Mouse (Mus musculus): ENCODE measurements around the gene Olfr279.

Olfr279 gene

GRCm38 (mm10) chr15:98492102-98492501 is at the start of gene Olfr279:
Gene Olfr279, plus strand, starts transcription at chr15:98492402.
- DNase-seq (ENCODE audit: low spot score) = no peak

DNA sequence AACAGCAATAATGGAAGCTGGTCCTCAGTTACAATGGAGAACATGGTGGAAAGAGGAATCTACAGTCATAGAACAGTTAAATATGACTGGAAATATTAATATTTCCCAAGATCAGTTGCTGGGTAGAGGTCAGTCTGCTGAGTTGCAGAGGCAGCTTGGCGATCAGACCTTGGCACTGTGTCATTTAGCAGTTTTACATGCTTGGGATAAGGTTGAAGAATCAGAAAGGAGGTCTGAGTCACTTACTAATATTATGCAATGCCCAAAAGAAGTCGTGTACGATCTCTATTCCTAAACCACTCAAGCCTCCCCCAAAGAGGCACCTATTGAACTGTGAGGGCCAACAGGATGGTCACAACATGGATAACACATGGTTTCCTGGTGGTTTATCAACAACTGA is 47.6 kb upstream of the Olfr279 start:
- no peak for DNase-seq (ENCODE audit: low spot score)

DNA sequence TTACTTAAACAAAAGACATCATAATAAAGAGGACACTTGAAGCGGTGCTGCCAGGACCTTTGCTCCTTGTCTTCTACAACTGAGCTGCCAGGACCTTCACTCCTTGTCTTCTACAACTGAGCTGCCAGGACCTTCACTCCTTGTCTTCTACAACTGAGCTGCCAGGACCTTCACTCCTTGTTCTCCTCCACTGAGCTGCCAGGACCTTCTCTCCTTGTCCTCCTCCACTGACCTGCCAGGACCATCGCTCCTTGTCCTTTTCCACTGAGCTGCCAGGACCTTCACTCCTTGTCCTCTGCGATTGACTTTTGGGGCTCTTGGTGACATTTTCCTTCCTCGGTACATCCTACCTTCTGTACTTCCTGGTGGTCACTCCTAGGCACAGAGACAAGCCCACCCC is 43.7 kb upstream of the Olfr279 start:
- no peak for DNase-seq (ENCODE audit: low spot score)

DNA sequence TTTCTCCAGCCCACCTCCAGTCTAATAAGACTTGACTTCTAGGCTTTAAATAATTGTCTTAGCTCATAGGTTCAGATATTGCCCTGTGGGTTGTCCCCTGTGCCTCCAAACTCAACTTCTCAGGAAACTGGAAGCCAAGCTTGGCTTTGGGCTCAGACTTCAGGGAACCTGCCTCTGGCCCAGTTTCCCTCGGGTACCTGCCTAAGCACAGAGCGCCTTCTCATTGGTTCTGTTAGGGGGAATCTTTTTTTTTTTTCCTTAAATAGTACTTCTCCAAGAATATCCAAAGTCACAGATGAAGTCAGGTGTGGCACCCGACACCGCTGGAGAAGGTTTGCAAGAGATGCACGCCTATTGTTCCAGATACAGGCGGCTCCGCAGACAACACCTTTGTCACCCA is 39.9 kb upstream of the Olfr279 start, which contains the start of gene Olfr281:
Gene Olfr281, plus strand, starts transcription at position 301 of the 400 bp plus-strand sequence.
- no peak for DNase-seq (ENCODE audit: low spot score)

DNA sequence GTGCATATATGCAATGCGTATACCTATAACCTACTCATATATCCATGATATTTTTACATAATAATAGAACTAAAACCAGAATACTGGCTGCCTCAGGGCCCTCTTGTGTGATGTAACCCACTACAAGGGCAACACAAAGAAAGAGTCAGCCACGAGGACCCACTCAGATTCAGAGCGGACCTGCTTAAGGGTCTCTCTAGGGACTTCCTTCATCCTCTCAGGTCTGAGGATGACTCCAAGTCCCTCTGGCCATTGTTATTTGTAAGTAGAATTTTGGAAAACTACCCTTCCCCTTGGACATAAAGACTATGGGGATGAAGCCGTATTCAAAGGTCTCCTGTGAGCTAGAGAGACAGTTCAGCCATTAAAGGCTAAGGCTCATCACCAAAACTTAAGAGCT is 22.6 kb upstream of the Olfr279 start, which contains the start of gene OR5BS1P:
Gene OR5BS1P, plus strand, starts transcription at position 301 of the 400 bp plus-strand sequence.
- DNase-seq (ENCODE audit: low spot score) = no peak

DNA sequence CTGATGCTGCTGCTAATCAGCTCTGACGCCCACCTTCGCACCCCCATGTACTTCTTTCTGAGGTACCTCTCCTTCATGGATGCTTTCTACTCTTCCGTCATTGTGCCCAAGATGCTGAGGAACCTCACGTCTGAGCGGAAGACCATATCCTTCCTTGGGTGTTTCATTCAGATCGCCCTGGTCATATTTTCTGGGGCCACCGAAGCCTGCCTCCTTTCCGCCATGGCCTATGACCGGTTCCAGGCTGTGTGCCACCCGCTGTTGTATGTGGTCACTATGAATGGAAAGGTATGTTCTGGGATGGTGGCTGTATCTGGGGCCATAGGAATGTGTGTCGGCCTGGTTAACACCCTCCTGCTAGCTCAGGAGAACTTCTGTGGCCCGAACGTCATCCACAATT is 20.7 kb upstream of the Olfr279 start:
- DNase-seq (ENCODE audit: low spot score) = no peak

- no peak for DNase-seq (ENCODE audit: low spot score)
Measured at GRCm38 (mm10) chr15:98474958-98475357, 17.2 kb upstream of the Olfr279 start.

- DNase-seq (ENCODE audit: low spot score) = peak; percentile 40
Measured at GRCm38 (mm10) chr15:98475382-98475781, 16.8 kb upstream of the Olfr279 start.

DNA sequence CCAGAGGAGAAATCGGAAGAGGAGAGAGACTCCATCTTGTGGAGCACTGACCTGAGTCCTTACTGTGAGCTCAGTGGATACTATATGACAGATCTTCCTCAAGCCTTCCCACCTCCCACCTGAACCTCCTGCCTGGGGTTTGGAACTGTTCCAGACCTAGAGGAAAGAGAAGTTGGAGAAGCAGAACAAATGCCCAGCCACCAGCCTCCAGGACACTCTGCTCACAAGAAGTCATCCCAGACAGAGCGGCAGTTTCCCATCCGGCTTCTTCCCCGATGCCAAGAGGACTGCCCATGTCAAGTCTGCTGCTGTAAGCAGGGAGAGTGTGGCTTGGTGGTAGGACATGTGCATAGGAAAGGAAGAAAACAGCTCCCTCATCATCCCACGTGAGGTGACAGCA is 15.9 kb upstream of the Olfr279 start:
- DNase-seq (ENCODE audit: low spot score) = no peak

- DNase-seq (ENCODE audit: low spot score) = no peak
Measured at GRCm38 (mm10) chr15:98479568-98480102, 12.6 kb upstream of the Olfr279 start.

DNA sequence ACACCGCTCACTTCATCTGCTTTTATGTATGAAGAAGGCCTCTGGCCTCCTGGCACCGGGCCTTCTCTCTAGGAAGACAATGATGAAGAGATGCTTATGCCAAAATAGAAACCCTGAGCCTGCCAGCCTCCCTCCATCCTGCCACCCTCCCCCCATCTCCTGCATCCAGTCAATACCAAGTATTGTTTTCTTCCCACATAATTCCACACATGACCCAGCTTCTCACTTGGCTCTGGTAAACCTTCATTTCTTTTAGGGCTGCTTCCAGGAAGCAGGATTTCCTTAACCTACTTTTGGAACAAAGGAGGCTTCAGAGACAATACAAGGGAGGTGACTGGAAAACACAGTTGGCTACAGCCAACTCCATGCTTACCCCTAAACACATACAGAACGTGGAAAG is 9.5 kb upstream of the Olfr279 start, which contains the start of gene Lalba:
Gene Lalba, minus strand, starts transcription at position 21 of the 400 bp plus-strand sequence.
- DNase-seq (ENCODE audit: low spot score) = no peak

- peak; percentile 20 for DNase-seq (ENCODE audit: low spot score)
Measured at GRCm38 (mm10) chr15:98483907-98484886, 8.0 kb upstream of the Olfr279 start.

- no peak for DNase-seq (ENCODE audit: low spot score)
Measured at GRCm38 (mm10) chr15:98486433-98487021, 5.7 kb upstream of the Olfr279 start.

- peak; percentile 27 for DNase-seq (ENCODE audit: low spot score)
Measured at GRCm38 (mm10) chr15:98491332-98491731, 870 bp upstream of the Olfr279 start.

GRCm38 (mm10) chr15:98497631-98498030 is 5.4 kb downstream of the Olfr279 start:
- no peak for DNase-seq (ENCODE audit: low spot score)

DNA sequence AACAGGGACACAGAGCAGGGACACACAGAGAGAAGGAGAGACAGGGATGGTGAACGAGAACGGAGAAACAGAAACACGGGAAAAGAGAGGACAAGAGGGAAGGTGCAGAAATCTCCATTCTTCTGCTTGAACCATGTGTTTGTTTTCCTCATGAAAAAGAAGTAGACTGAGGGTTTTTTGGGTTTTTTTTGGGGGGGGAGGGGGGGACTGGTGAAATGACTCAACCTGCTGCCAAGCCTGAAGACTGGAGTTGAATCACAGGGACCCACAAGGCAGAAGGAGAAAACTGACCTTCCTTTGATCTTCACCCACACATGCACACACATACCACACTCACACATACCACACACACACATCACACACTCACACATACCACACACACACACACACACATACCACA is 11.1 kb downstream of the Olfr279 start:
- DNase-seq (ENCODE audit: low spot score) = no peak

- DNase-seq (ENCODE audit: low spot score) = peak; percentile 78
Measured at GRCm38 (mm10) chr15:98504514-98504913, 12.3 kb downstream of the Olfr279 start.

DNA sequence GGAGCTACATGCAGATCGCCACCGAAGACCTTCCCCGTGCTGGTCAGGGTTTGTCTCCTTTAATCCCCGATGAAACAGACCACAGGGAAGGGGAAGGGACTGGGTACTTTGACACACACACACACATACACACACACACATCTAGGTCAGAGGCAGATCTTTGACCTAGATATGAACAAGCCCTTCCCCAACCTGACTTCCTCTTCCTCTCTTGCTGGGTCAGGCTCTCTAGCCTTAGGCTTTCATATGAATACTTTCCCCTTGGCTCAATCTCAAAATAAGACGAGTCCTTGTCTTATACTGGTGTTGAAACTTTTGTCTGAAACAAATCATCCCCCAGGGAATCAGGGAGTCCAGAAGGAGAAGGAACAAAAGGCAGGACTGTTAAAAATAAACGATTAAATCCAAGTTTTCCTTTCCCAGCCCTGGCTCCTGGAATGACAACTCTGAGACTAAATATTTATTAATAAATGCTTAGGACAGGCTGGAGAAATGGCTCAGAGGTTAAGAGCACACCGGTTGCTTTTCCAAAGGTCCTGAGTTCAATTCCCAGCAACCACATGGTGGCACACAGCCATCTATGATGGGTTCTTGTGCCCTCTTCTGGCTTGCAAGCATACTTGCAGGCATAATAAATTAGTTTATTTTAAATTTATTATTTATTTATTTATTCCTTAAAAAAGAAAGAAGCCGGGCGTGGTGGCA is 14.2 kb downstream of the Olfr279 start:
- no peak for DNase-seq (ENCODE audit: low spot score)

DNA sequence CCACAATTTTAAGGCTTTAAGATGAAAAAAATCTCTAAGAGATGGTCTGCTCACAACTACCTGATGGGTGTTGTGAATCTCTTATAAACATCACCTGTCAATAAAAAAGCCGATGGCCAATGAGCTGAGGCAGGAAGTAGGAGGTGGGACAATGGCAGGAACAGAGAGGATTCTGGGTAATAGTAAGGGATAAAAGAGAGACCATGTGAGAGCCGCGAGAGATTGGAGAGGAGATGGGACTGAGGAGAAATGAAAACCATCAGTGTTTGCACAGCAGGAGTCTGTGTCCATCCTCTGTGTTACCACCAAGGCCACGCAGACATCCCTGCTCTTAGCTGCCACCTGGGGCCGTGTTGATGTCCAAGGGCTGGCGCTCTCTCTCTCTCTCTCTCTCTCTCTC is 15.1 kb downstream of the Olfr279 start:
- no peak for DNase-seq (ENCODE audit: low spot score)

GRCm38 (mm10) chr15:98509387-98509786 is 17.2 kb downstream of the Olfr279 start:
- no peak for DNase-seq (ENCODE audit: low spot score)

DNA sequence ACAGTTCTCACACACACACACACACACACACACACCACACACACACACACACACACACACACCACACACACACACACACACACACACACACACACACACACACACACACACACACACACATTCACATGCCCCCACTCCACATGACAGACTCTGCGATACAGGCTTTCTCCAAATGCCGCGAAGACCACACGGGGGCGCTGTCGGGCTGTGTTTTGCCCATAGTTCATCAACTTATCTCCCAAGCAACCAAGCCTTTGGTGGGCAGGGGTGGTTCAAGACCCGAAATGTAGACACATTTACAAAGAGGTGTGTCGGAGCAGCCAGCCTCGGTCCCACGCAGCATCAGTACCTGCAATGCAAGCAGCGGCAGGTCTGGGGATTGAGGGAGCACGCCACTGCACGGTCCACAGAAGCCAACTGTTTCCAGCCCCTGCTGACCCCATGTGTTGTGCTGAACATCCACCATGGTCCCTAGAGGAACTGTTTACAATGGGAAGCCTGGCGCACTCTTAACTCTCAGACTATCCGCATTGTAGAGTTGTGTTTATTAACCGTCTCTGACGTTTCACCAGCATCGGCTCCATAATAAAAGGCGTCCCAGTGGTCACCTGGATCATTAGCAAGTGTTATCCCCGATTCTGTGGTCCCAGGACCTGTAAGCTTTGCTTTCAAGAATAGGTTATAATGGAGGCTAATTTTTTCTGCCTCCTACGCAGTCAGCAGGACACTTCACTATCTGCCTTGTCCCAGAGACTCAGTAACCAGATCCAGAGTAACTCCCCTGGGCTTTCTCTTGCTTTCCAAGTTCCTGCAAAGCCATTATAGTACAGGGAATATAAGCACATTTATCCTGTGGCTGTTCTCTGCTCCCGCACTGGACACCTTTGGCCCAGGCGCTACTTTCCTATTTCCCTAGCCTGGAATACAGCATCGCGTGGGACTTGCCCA is 18.5 kb downstream of the Olfr279 start:
- peak; percentile 77 for DNase-seq (ENCODE audit: low spot score)
